Mouse (Mus musculus) heart, postnatal 0 days (tissue): ENCODE data around the gene Dus2.

Experiments
- CTCF ChIP-seq: IDR thresholded peaks from 2 replicates; pipeline ENCODE4 v1.5.1; 2016; ENCODE audit warnings: antibody characterized with exemption, control low read depth, low read depth
- EP300 ChIP-seq: IDR thresholded peaks from 2 replicates; pipeline ENCODE4 v1.6.1; 2016; ENCODE audit warnings: antibody characterized with exemption, low read depth

DNA sequence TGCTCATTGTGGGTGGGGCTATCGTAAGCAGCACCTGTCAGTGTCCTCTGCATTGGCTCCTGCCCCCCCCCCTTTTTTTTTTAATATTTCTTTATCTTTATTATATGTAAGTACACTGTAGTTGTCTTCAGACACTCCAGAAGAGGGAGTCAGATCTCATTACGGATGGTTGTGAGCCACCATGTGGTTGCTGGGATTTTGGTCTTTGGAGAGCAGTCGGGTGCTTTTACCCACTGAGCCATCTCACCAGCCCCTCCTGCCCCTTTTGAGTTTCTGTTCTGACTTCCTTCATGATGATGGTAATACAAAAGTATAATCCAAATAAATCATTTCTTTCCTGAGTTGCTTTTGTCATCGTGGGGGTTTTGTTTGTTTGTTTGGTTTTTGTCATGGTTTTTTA lies 111.2 kb downstream of the Dus2 start:
- TF ChIP-seq EP300 = no peak
- TF ChIP-seq CTCF = no peak
